Mouse (Mus musculus): ENCODE measurements around the gene Cdkn2b. TPM values are rescaled to one million over a fixed set of nuclear protein-coding genes. Genes with fewer than 3 reads are reported as not detected.

Gene Cdkn2b
- polyA plus RNA-seq, 2 experiments, result 1.8 to 4.4 TPM

DNA sequence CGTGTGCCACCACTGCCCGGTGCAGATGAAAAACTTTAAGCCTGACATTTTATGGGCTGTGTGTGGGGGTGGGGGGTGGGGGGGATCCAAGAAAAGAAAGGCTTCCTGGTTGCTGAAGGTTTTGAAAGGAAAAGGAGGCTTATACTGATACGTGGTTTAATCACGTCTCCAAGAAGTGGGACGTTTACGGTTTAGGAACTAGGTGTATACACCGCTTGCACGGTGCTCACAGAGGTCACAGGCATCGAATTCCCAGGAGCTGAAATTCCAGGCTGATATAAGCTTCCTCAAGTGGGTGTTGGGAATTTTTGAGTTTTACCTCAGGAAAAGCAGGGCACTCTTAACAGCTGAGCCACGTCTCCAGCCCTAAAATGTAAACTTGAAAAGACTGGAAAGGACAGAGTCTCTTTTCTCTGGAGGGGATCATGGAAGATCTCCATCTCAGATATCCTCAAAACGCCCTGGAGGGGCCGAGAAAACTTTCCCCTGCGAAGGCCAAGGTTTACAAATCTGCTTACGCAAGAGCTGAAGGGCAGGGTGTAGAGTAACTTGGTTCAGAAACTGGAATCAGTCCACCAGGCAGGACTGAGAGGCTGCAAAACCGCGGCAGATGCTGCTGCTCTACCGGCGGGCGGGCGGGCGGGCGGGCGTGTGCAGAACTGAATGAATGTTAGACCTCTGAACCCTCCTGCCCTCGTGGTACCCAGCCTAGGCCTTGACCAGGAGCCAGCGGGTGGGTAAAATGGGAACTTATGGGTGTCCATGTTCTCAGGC is 34.8 kb downstream of the Cdkn2b start:
- H3K27me3 ChIP-seq (ENCODE audit: control insufficient read depth, insufficient read depth, low read length), result peaks cover 94% of the 10 kb centered on the region
- 1% methylated on average over 25 of the region's 25 CpGs for WGBS
- TF ChIP-seq POLR2A (IDR thresholded peaks at IDR 0.05; ENCODE audit: borderline replicate concordance, extremely low read depth, insufficient read depth, insufficient read length), result no peak
- ATAC-seq (ENCODE audit: low FRiP score, low read depth), result no peak
- H3K36me3 ChIP-seq (ENCODE audit: control insufficient read depth, insufficient read depth, low read length), result no peaks in the 10 kb centered on the region
- H3K4me3 ChIP-seq (replicated peaks; ENCODE audit: low read length), result no peak overlapping the region
- H3K4me2 ChIP-seq (replicated peaks; ENCODE audit: low read depth, low read length, severe bottlenecking), result no peak overlapping the region
- no peak overlapping the region for H3K9ac ChIP-seq (ENCODE audit: low read depth, low read length, severe bottlenecking)
- DNase-seq (ENCODE audit: low spot score), result no peak
- H3K4me1 ChIP-seq (ENCODE audit: control insufficient read depth, insufficient read depth, low read length), result no peaks in the 10 kb centered on the region
- no peaks in the 10 kb centered on the region; the same call in 1 of the 2 replicates for H3K9me3 ChIP-seq (ENCODE audit: control insufficient read depth, low read length)
- H3K27ac ChIP-seq (replicated peaks; ENCODE audit: low read depth, low read length), result no peak overlapping the region

DNA sequence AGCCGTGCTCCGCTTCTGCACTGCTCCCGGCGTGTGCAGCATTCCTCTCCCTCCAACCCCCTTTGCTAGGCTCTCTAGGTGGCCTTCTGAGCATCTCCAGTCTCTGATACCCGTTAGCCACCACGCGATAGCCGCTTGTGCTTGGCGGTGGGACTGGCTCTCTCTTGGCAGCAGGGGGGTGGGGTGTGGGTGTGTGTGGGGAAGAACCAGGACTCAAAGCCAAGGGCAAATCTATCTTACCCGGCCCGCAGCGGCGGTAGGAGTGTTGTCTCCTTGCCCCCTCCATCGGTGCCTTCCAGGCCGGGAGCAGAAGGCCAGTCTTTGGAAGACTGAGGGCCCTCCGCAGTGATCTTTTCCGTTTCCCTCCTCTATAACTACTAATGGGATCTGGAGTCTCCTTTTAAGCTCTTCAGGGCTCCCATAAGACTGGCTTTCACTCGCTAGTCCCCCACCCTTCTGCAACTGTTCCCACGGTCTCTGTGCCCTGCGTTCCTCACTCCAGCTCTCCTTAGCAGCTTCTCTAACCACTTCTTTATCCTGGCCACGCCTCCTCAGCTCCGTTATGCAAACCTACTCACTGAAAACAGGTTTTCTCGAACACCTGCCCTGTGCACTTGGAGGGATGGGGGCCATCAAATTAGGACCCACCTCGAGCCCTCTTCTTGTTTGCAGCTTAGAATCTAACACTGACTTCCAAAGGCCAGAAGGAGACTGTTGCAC is 35.9 kb downstream of the Cdkn2b start:
- DNase-seq (ENCODE audit: low spot score) (no peak), ATAC-seq (ENCODE audit: low FRiP score, low read depth) (no peak)
- Histone ChIP-seq H3K9ac (ENCODE audit: low read depth, low read length, severe bottlenecking) (no peak overlapping the region), H3K9me3 (ENCODE audit: control insufficient read depth, low read length) (no peaks in the 10 kb centered on the region; the same call in 1 of the 2 replicates), H3K4me2 (replicated peaks; ENCODE audit: low read depth, low read length, severe bottlenecking) (no peak overlapping the region), H3K4me3 (replicated peaks; ENCODE audit: low read length) (no peak overlapping the region), H3K36me3 (ENCODE audit: control insufficient read depth, insufficient read depth, low read length) (no peaks in the 10 kb centered on the region), H3K4me1 (ENCODE audit: control insufficient read depth, insufficient read depth, low read length) (no peaks in the 10 kb centered on the region), H3K27ac (replicated peaks; ENCODE audit: low read depth, low read length) (no peak overlapping the region), H3K27me3 (ENCODE audit: control insufficient read depth, insufficient read depth, low read length) (peaks cover 94% of the 10 kb centered on the region)
- TF ChIP-seq POLR2A (IDR thresholded peaks at IDR 0.05; ENCODE audit: borderline replicate concordance, extremely low read depth, insufficient read depth, insufficient read length), result no peak
- 0% methylated on average over 24 of the region's 24 CpGs for WGBS

DNA sequence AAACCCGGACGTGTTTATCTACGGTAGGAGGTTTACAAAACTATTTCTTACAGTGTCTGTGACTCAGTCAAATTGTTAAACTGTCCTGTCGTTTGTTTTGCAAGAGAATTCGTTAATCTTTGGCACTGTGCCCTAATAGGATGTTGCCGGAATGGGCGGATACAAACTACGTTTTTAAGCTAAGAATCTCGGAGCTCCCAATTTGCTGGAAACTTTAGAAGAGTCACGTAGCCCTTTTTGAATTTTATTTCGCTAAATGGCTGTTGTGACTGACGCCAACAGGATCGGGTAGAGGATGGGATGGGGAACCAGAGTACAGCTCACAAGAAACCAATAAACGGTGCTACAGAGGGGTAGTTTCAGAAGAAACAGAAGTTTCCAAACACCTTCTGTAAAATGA is 36.8 kb downstream of the Cdkn2b start:
- Histone ChIP-seq H3K27me3 (ENCODE audit: control insufficient read depth, insufficient read depth, low read length) (peaks cover 90% of the 10 kb centered on the region), H3K9me3 (ENCODE audit: control insufficient read depth, low read length) (no peaks in the 10 kb centered on the region; the same call in 1 of the 2 replicates), H3K27ac (replicated peaks; ENCODE audit: low read depth, low read length) (no peak overlapping the region), H3K36me3 (ENCODE audit: control insufficient read depth, insufficient read depth, low read length) (no peaks in the 10 kb centered on the region), H3K4me2 (replicated peaks; ENCODE audit: low read depth, low read length, severe bottlenecking) (no peak overlapping the region), H3K4me3 (replicated peaks; ENCODE audit: low read length) (no peak overlapping the region), H3K9ac (ENCODE audit: low read depth, low read length, severe bottlenecking) (no peak overlapping the region), H3K4me1 (ENCODE audit: control insufficient read depth, insufficient read depth, low read length) (no peaks in the 10 kb centered on the region)
- no peak for DNase-seq (ENCODE audit: low spot score)
- TF ChIP-seq POLR2A (IDR thresholded peaks at IDR 0.05; ENCODE audit: borderline replicate concordance, extremely low read depth, insufficient read depth, insufficient read length), result no peak
- WGBS, result 2% methylated on average over 14 of the region's 14 CpGs
- no peak for ATAC-seq (ENCODE audit: low FRiP score, low read depth)

DNA sequence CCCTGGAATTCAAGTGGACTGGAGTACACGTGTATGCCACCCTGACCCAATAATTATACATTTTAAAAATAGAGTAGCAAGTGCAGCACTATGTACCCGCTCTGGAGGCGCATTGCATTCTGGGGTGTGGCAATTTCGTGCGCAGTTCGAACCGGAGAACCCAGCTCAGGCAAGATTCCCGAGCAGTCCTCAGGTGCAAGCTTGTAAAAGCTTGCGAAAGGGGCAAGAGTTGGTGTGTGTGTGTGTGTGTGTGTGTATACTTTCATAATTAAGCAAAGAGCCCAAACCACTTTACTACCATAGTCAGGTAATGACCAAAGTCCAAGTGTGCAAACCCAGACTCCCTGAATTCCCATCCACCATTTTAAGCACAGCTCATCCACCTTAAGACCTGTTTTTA is 37.3 kb downstream of the Cdkn2b start:
- WGBS, result 0% methylated on average over 9 of the region's 9 CpGs
- DNase-seq (ENCODE audit: low spot score) (no peak), ATAC-seq (ENCODE audit: low FRiP score, low read depth) (no peak)
- H3K27ac ChIP-seq (replicated peaks; ENCODE audit: low read depth, low read length), result no peak overlapping the region
- H3K9me3 ChIP-seq (ENCODE audit: control insufficient read depth, low read length), result no peaks in the 10 kb centered on the region; the same call in 1 of the 2 replicates
- H3K36me3 ChIP-seq (ENCODE audit: control insufficient read depth, insufficient read depth, low read length), result no peaks in the 10 kb centered on the region
- no peak overlapping the region for H3K4me3 ChIP-seq (replicated peaks; ENCODE audit: low read length)
- H3K4me2 ChIP-seq (replicated peaks; ENCODE audit: low read depth, low read length, severe bottlenecking), result no peak overlapping the region
- H3K9ac ChIP-seq (ENCODE audit: low read depth, low read length, severe bottlenecking), result no peak overlapping the region
- no peak for TF ChIP-seq POLR2A (IDR thresholded peaks at IDR 0.05; ENCODE audit: borderline replicate concordance, extremely low read depth, insufficient read depth, insufficient read length)
- H3K4me1 ChIP-seq (ENCODE audit: control insufficient read depth, insufficient read depth, low read length), result no peaks in the 10 kb centered on the region
- peaks cover 86% of the 10 kb centered on the region for H3K27me3 ChIP-seq (ENCODE audit: control insufficient read depth, insufficient read depth, low read length)

DNA sequence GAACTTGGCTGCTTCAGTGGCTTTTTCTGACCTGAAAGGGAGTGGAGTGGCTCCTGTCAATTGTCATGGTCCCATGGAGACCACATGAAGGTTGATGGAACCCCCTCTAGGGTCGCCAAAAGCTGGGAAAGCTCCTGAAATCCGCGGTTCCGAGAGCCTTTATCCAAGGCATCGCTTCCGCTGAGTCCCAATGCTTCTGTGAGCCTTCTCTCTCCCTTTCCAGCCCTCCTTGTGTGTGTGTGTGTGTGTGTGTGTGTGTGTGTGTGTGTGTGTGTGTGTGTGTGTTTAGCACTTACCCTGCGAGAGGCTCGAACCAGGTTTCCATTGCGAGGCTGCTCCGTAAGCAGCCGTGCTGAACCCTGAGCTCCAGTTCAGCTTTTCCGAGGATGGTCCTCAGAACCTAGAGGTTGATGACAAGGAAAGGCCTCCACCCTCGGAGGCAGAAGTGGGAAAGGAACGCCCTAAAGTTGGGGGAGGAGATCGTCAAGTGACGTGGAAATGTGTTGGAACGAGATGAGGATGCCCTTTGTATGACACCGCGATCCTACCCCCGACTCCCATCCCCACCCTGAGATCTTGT is 37.8 kb downstream of the Cdkn2b start:
- ATAC-seq (ENCODE audit: low FRiP score, low read depth), result no peak
- Histone ChIP-seq H3K4me1 (ENCODE audit: control insufficient read depth, insufficient read depth, low read length) (no peaks in the 10 kb centered on the region), H3K4me3 (replicated peaks; ENCODE audit: low read length) (no peak overlapping the region), H3K9me3 (ENCODE audit: control insufficient read depth, low read length) (no peaks in the 10 kb centered on the region; the same call in 1 of the 2 replicates), H3K27ac (replicated peaks; ENCODE audit: low read depth, low read length) (no peak overlapping the region), H3K9ac (ENCODE audit: low read depth, low read length, severe bottlenecking) (no peak overlapping the region), H3K36me3 (ENCODE audit: control insufficient read depth, insufficient read depth, low read length) (no peaks in the 10 kb centered on the region), H3K27me3 (ENCODE audit: control insufficient read depth, insufficient read depth, low read length) (peaks cover 80% of the 10 kb centered on the region), H3K4me2 (replicated peaks; ENCODE audit: low read depth, low read length, severe bottlenecking) (no peak overlapping the region)
- DNase-seq (ENCODE audit: low spot score), result no peak
- WGBS, result under 1% methylated on average over 20 of the region's 20 CpGs
- TF ChIP-seq POLR2A (IDR thresholded peaks at IDR 0.05; ENCODE audit: borderline replicate concordance, extremely low read depth, insufficient read depth, insufficient read length), result no peak

Data from limb, embryonic 14.5 days (tissue).